In the genomic region with DNA sequence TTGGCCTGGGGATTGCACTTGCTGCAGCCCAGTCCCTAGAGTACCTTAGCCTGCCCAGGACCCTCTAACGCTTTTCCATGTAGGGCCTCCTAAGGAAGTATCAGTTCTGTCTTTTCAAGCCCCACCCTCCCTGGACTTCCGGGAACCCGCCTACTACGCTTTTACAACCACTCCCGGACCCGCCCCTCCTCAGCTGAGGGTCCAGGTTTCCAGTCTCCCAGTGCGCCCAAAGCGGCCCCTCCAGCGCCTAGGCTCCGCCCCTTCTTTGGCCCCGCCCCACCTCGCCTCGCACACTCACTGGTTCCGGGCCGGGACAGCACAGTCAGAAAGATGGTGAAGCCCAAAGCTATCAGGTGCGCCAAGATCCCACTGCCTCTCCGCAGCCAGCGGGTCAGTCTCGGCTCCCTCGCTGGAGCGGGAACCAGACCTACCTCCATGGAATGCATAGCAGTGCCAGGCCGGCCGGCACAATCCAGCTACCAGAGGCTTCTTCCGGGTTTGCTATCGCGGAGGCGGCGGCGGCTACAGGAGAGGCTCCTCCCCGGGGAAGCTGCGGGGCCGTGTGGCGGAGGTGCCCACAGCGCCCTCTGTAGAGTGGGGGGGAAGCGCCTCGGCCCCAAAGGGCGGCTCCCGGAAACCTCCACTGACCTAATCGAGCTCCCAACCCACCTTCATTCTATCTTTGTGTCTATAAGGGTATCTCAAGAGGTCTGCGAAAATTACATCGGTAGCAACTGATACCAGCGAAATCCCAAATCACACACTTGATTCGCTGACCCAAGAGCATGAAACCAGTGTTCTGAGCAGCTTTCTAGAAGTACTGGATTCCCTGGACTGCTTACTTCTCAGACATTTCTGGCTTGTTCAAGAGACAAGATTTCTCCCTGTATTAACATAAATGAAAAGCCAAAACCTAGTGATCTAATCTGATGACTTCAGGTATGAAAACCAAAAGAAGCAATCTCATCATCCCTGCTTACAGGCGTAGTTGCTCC, we compare ENCODE assay signal across 8 mouse cellular contexts. TPM values are rescaled to one million over a fixed set of nuclear protein-coding genes. Genes with fewer than 3 reads are reported as not detected.
A peak's percentile ranks its signal among the peaks of the same experiment; 100 is the strongest.
DNase-seq lines count a peak whose midpoint lies in the region; ATAC-seq and TF ChIP-seq lines count a peak whose summit lies in the region.

Gene Cyb561d1, minus strand, starts transcription at position 884 of the 995 bp plus-strand sequence.

- peak; percentile 53; the same call in 1 of the 2 replicates for TF ChIP-seq CTCF in bone marrow, adult 2 months (IDR thresholded peaks at IDR 0.05; ENCODE audit: control insufficient read depth, insufficient read depth, low read length)
- TF ChIP-seq CTCF in heart, adult 2 months (IDR thresholded peaks at IDR 0.05): peak; percentile 85

- TF ChIP-seq POLR2A in bone marrow, adult 2 months (IDR thresholded peaks at IDR 0.05; ENCODE audit: borderline replicate concordance, control insufficient read depth, low read depth, low read length): peak; percentile 56; the same call in 1 of the 2 replicates
- TF ChIP-seq POLR2A in heart, adult 2 months (IDR thresholded peaks at IDR 0.05; ENCODE audit: insufficient read depth, low read depth, low read length): peak; percentile 78

- WGBS in bone marrow, adult 2 months: 3% methylated on average over 44 of the region's 44 CpGs
- WGBS in embryonic facial prominence, embryonic 14.5 days: 3% methylated on average over 34 of the region's 44 CpGs
- WGBS in heart, adult 2 months: 3% methylated on average over 44 of the region's 44 CpGs
- 3% methylated on average over 44 of the region's 44 CpGs for WGBS in limb, embryonic 12.5 days
- 3% methylated on average over 44 of the region's 44 CpGs for WGBS in midbrain, embryonic 14.5 days

- no peaks in the 10 kb centered on the region for H3K79me2 ChIP-seq in heart, adult 2 months (replicated peaks; ENCODE audit: control insufficient read depth, insufficient read depth, low read length)

- H3K9ac ChIP-seq in embryonic facial prominence, embryonic 14.5 days (ENCODE audit: low read depth, low read length): peak within 1 kb of the TSS; percentile 67
- peak within 1 kb of the TSS; percentile 89 for H3K9ac ChIP-seq in heart, adult 2 months (ENCODE audit: low read depth, low read length)
- H3K9ac ChIP-seq in limb, embryonic 12.5 days (replicated peaks): peak within 1 kb of the TSS; percentile 58
- peak within 1 kb of the TSS; percentile 55 for H3K9ac ChIP-seq in midbrain, embryonic 14.5 days (replicated peaks; ENCODE audit: low read length)

- ATAC-seq in embryonic facial prominence, embryonic 14.5 days (ENCODE audit: low read depth): peak; percentile 92
- ATAC-seq in limb, embryonic 12.5 days (ENCODE audit: insufficient number of reproducible peaks, insufficient read depth, low FRiP score, low TSS enrichment, low read depth): peak; percentile 88
- peak; percentile 83 for ATAC-seq in midbrain, embryonic 14.5 days (ENCODE audit: low FRiP score, low TSS enrichment)

- peak within 1 kb of the TSS; percentile 80 for H3K4me2 ChIP-seq in embryonic facial prominence, embryonic 14.5 days (ENCODE audit: low read depth, low read length)
- H3K4me2 ChIP-seq in limb, embryonic 12.5 days: peak within 1 kb of the TSS; percentile 82
- peak within 1 kb of the TSS; percentile 64 for H3K4me2 ChIP-seq in midbrain, embryonic 14.5 days (ENCODE audit: low read length)

- peak within 1 kb of the TSS; percentile 98 for H3K27ac ChIP-seq in bone marrow, adult 2 months (ENCODE audit: control insufficient read depth, insufficient read depth, low read depth, low read length, poor library complexity)
- peak within 1 kb of the TSS; percentile 81 for H3K27ac ChIP-seq in embryonic facial prominence, embryonic 14.5 days (replicated peaks; ENCODE audit: low read depth, low read length)
- peak within 1 kb of the TSS; percentile 95 for H3K27ac ChIP-seq in heart, adult 2 months
- peak within 1 kb of the TSS; percentile 75 for H3K27ac ChIP-seq in limb, embryonic 12.5 days
- H3K27ac ChIP-seq in midbrain, embryonic 14.5 days (replicated peaks; ENCODE audit: low read depth, low read length): peak within 1 kb of the TSS; percentile 83

- H3K9me3 ChIP-seq in embryonic facial prominence, embryonic 14.5 days (ENCODE audit: control insufficient read depth, low read length): no peaks in the 10 kb centered on the region
- no peaks in the 10 kb centered on the region for H3K9me3 ChIP-seq in limb, embryonic 12.5 days
- no peaks in the 10 kb centered on the region for H3K9me3 ChIP-seq in midbrain, embryonic 14.5 days (ENCODE audit: control insufficient read depth, low read length)

- TF ChIP-seq EP300 in heart, adult 2 months (IDR thresholded peaks at IDR 0.05; ENCODE audit: insufficient read depth, low read depth, low read length): no peak

- DNase-seq in A20 (ENCODE audit: low read depth, low spot score): peak; percentile 98
- DNase-seq in embryonic facial prominence, embryonic 14.5 days (ENCODE audit: low spot score): peak; percentile 95
- peak; percentile 96 for DNase-seq in heart, adult 2 months
- DNase-seq in kidney, adult 8-10 months: peak; percentile 95
- DNase-seq in midbrain, embryonic 14.5 days: peak; percentile 85
- DNase-seq in spleen, adult 18-20 months: peak; percentile 94 to 96

- intact Hi-C loops in heart, adult 2 months (cut with DNase I): loop anchor here (5.0 kb wide), 1 partner anchor 128 kb away; no protein-coding TSS in a partner anchor

- peaks cover 37% of the 10 kb centered on the region for H3K36me3 ChIP-seq in embryonic facial prominence, embryonic 14.5 days (ENCODE audit: control insufficient read depth, insufficient read depth, low read length)
- H3K36me3 ChIP-seq in heart, adult 2 months (ENCODE audit: control insufficient read depth, insufficient read depth, low read length): no peaks in the 10 kb centered on the region
- peaks cover 57% of the 10 kb centered on the region for H3K36me3 ChIP-seq in limb, embryonic 12.5 days
- peaks cover 52% of the 10 kb centered on the region for H3K36me3 ChIP-seq in midbrain, embryonic 14.5 days (ENCODE audit: control insufficient read depth, insufficient read depth, low read length)

- peaks cover 4% of the 10 kb centered on the region; the same call in 1 of the 2 replicates for H3K4me1 ChIP-seq in bone marrow, adult 2 months (ENCODE audit: control insufficient read depth, insufficient read depth, low read length)
- H3K4me1 ChIP-seq in embryonic facial prominence, embryonic 14.5 days (ENCODE audit: control insufficient read depth, insufficient read depth, low read length): no peaks in the 10 kb centered on the region; the same call in 1 of the 2 replicates
- H3K4me1 ChIP-seq in heart, adult 2 months (ENCODE audit: control insufficient read depth, insufficient read depth, low read length): peaks cover 6% of the 10 kb centered on the region
- peaks cover 37% of the 10 kb centered on the region for H3K4me1 ChIP-seq in limb, embryonic 12.5 days (replicated peaks)
- H3K4me1 ChIP-seq in midbrain, embryonic 14.5 days (ENCODE audit: control insufficient read depth, insufficient read depth, low read length): peaks cover 22% of the 10 kb centered on the region

- no peaks in the 10 kb centered on the region for H3K27me3 ChIP-seq in embryonic facial prominence, embryonic 14.5 days (replicated peaks; ENCODE audit: control insufficient read depth, insufficient read depth, low read length)
- H3K27me3 ChIP-seq in heart, adult 2 months (ENCODE audit: control insufficient read depth, insufficient read depth, low read length): no peaks in the 10 kb centered on the region
- no peaks in the 10 kb centered on the region for H3K27me3 ChIP-seq in limb, embryonic 12.5 days
- H3K27me3 ChIP-seq in midbrain, embryonic 14.5 days (ENCODE audit: control insufficient read depth, insufficient read depth, low read length): no peaks in the 10 kb centered on the region

- H3K4me3 ChIP-seq in bone marrow, adult 2 months (replicated peaks; ENCODE audit: control insufficient read depth, low read depth, low read length): peak within 1 kb of the TSS; percentile 96
- peak within 1 kb of the TSS; percentile 64 for H3K4me3 ChIP-seq in embryonic facial prominence, embryonic 14.5 days (ENCODE audit: low read depth, low read length)
- peak within 1 kb of the TSS; percentile 67 for H3K4me3 ChIP-seq in heart, adult 2 months
- H3K4me3 ChIP-seq in limb, embryonic 12.5 days (replicated peaks): peak within 1 kb of the TSS; percentile 59
- H3K4me3 ChIP-seq in midbrain, embryonic 14.5 days (replicated peaks; ENCODE audit: low read depth, low read length): peak within 1 kb of the TSS; percentile 50

RNA-seq across cellular contexts. Expression of gene Cyb561d1, which starts in this region (rescaled TPM):
- 3.8 and 12.1 TPM in 2 replicates for polyA plus RNA-seq in bone marrow, adult 2 months (2011; ENCODE audit: insufficient read depth, insufficient read length, low replicate concordance, missing spikeins)
- polyA plus RNA-seq in embryonic facial prominence, embryonic 14.5 days (2014; fragmentation: Nextera tagmentation; extraction: Ambion mirVana): 1.9 and 2.7 TPM in 2 replicates
- 1 to 10 TPM; 4.9 to 5.4 TPM for total RNA-seq in heart, adult 2 months (2021)
- 5.7 and 7.1 TPM in 2 replicates for polyA plus RNA-seq in heart, adult 2 months (2012; rRNA removed)
- 1.7 TPM in 2 replicates for polyA plus RNA-seq in limb, embryonic 12.5 days (2016; fragmentation: Nextera tagmentation; extraction: Ambion mirVana)
- polyA plus RNA-seq in midbrain, embryonic 14.5 days (2014; fragmentation: Nextera tagmentation; extraction: Ambion mirVana): 2.7 and 4.3 TPM in 2 replicates

Comparison
In these comparisons a context has a peak if more than half of its experiments do, and no peak if none do; other contexts are left out.
1. Peak in every context shown above with its lines: DNase-seq, ATAC-seq, H3K4me3 ChIP-seq and H3K27ac ChIP-seq.